Mouse (Mus musculus) midbrain, embryonic 16.5 days (tissue): ENCODE results near the gene Prl2c3. TPM values are rescaled to one million over a fixed set of nuclear protein-coding genes. Genes with fewer than 3 reads are reported as not detected.
"Not testable (repeated sequence)": the region's sequence is repeated elsewhere in the genome, so short reads cannot be mapped to it uniquely, and the experiment has no call there.

ENCODE experiments used
- ATAC-seq: fragments of 200-750 bp; cut with Nextera tagmentation; 2 replicates; pipeline ENCODE4 v1.8.0; 2017; ENCODE audit warnings: moderate TSS enrichment
- H3K27ac ChIP-seq: fragments of 300-500 bp; sonication (generic); 2 replicates; pipeline ENCODE4 v1.5.1; 2014; ENCODE audit warnings: mild to moderate bottlenecking, low read length, mixed read lengths
- H3K27me3 ChIP-seq: fragments of 300-500 bp; sonication (generic); 2 replicates; pipeline ENCODE4 v1.6.1; 2014; ENCODE audit warnings: low read depth, low read length, mixed read lengths; ENCODE audit not compliant: control insufficient read depth, insufficient read depth
- H3K36me3 ChIP-seq: fragments of 300-500 bp; sonication (generic); 2 replicates; pipeline ENCODE4 v1.6.1; 2014; ENCODE audit warnings: mild to moderate bottlenecking, low read length, moderate library complexity, mixed read lengths; ENCODE audit not compliant: control insufficient read depth, insufficient read depth
- H3K4me1 ChIP-seq: fragments of 300-500 bp; sonication (generic); 2 replicates; pipeline ENCODE4 v1.6.1; 2014; ENCODE audit warnings: mild to moderate bottlenecking, low read length, mixed read lengths; ENCODE audit not compliant: control insufficient read depth, insufficient read depth
- H3K4me2 ChIP-seq: fragments of 300-500 bp; sonication (generic); 2 replicates; pipeline ENCODE4 v1.6.1; 2014; ENCODE audit warnings: mild to moderate bottlenecking, low read length, mixed read lengths
- H3K4me3 ChIP-seq: fragments of 300-500 bp; sonication (generic); 2 replicates; pipeline ENCODE4 v1.5.1; 2014; ENCODE audit warnings: low read depth, mild to moderate bottlenecking, low read length, moderate library complexity, mixed read lengths
- H3K9ac ChIP-seq: fragments of 300-500 bp; sonication (generic); 2 replicates; pipeline ENCODE4 v1.6.1; 2014; ENCODE audit warnings: low read depth, low read length, mixed read lengths
- H3K9me3 ChIP-seq: fragments of 300-500 bp; sonication (generic); replicated peaks from 2 replicates; pipeline ENCODE4 v1.6.1; 2014; ENCODE audit warnings: mild to moderate bottlenecking, low read length, mixed read lengths; ENCODE audit not compliant: control insufficient read depth, poor library complexity, severe bottlenecking
- WGBS: fragments of 180-500 bp; shearing (Covaris S2); extraction: QIAGEN DNeasy Blood & Tissue Kit; methylation state at CpG from one replicate; pipeline ENCODE4 v1.1.7; 2014; 5-methylcytosine and 5-hydroxymethylcytosine counted together
- polyA plus RNA-seq: library from polyadenylated mRNA; unstranded; fragments of >200 nt; fragmentation: Nextera tagmentation; extraction: Ambion mirVana; gene quantifications from 2 replicates; pipeline ENCODE4 v1.2.1, GENCODE M21; 2015

Gene Prl2c3
- not detected in 2 replicates for polyA plus RNA-seq

- H3K27me3 ChIP-seq, H3K4me3 ChIP-seq, H3K27ac ChIP-seq, ATAC-seq, H3K4me2 ChIP-seq, H3K9ac ChIP-seq, H3K9me3 ChIP-seq, H3K36me3 ChIP-seq, H3K4me1 ChIP-seq: not testable (repeated sequence)
- 70% methylated on average over 3 of the region's 3 CpGs for WGBS
Observed at GRCm38 (mm10) chr13:12799979-12800378, at the start of gene Prl2c3. TSS of gene Prl2c3 (minus strand) at chr13:12800079.

- H3K4me2 ChIP-seq, H3K9ac ChIP-seq, H3K4me3 ChIP-seq, ATAC-seq, H3K36me3 ChIP-seq, H3K27me3 ChIP-seq, H3K4me1 ChIP-seq, H3K27ac ChIP-seq: not testable (repeated sequence)
- H3K9me3 ChIP-seq = peaks cover 37% of the 10 kb centered on the region
- 81% methylated on average over 4 of the region's 4 CpGs for WGBS
Observed at GRCm38 (mm10) chr13:12848254-12848653, 48.4 kb upstream of the Prl2c3 start.

GRCm38 (mm10) chr13:12844701-12845100 lies 44.8 kb upstream of the Prl2c3 start:
- peaks cover 38% of the 10 kb centered on the region for H3K9me3 ChIP-seq
- H3K27ac ChIP-seq, H3K4me3 ChIP-seq, ATAC-seq, H3K9ac ChIP-seq, H3K4me2 ChIP-seq, H3K27me3 ChIP-seq, H3K4me1 ChIP-seq, H3K36me3 ChIP-seq: not testable (repeated sequence)
- 89% methylated on average over 1 of the region's 1 CpGs for WGBS

GRCm38 (mm10) chr13:12837546-12837945 lies 37.7 kb upstream of the Prl2c3 start:
- H3K4me3 ChIP-seq, H3K9ac ChIP-seq, H3K4me2 ChIP-seq, ATAC-seq, H3K4me1 ChIP-seq, H3K36me3 ChIP-seq, H3K27me3 ChIP-seq, H3K27ac ChIP-seq: not testable (repeated sequence)
- 70% methylated on average over 2 of the region's 2 CpGs for WGBS
- peaks cover 32% of the 10 kb centered on the region for H3K9me3 ChIP-seq

GRCm38 (mm10) chr13:12831769-12832168 lies 31.9 kb upstream of the Prl2c3 start:
- ATAC-seq = no peak

GRCm38 (mm10) chr13:12829031-12829430 lies 29.2 kb upstream of the Prl2c3 start:
- H3K27ac ChIP-seq = no peak overlapping the region
- peaks cover 38% of the 10 kb centered on the region for H3K9me3 ChIP-seq
- no peak for ATAC-seq

More at GRCm38 (mm10) chr13:12831769-12832168, 31.9 kb upstream of the Prl2c3 start:
- Histone ChIP-seq H3K4me1 (no peaks in the 10 kb centered on the region), H3K27me3 (no peaks in the 10 kb centered on the region), H3K36me3 (no peaks in the 10 kb centered on the region), H3K4me3 (no peak overlapping the region), H3K4me2 (no peak overlapping the region), H3K9ac (no peak overlapping the region), H3K27ac (no peak overlapping the region), H3K9me3 (peaks cover 32% of the 10 kb centered on the region)
- 75% methylated on average over 2 of the region's 2 CpGs for WGBS

GRCm38 (mm10) chr13:12824500-12825176 lies 24.8 kb upstream of the Prl2c3 start:
- not testable (repeated sequence) for H3K36me3 ChIP-seq, H3K4me2 ChIP-seq, H3K4me1 ChIP-seq, H3K27me3 ChIP-seq, H3K4me3 ChIP-seq, H3K27ac ChIP-seq, ATAC-seq, H3K9ac ChIP-seq
- 67% methylated on average over 4 of the region's 4 CpGs for WGBS
- H3K9me3 ChIP-seq = peaks cover 26% of the 10 kb centered on the region

More at GRCm38 (mm10) chr13:12829031-12829430, 29.2 kb upstream of the Prl2c3 start:
- Histone ChIP-seq H3K4me2 (no peak overlapping the region), H3K36me3 (no peaks in the 10 kb centered on the region), H3K27me3 (no peaks in the 10 kb centered on the region), H3K4me3 (no peak overlapping the region), H3K4me1 (no peaks in the 10 kb centered on the region), H3K9ac (no peak overlapping the region)
- 87% methylated on average over 5 of the region's 5 CpGs for WGBS

GRCm38 (mm10) chr13:12813734-12814424 lies 14.0 kb upstream of the Prl2c3 start:
- H3K4me1 ChIP-seq, ATAC-seq, H3K9ac ChIP-seq, H3K27ac ChIP-seq, H3K27me3 ChIP-seq, H3K4me2 ChIP-seq, H3K36me3 ChIP-seq, H3K4me3 ChIP-seq: not testable (repeated sequence)
- 85% methylated on average over 5 of the region's 5 CpGs for WGBS
- peaks cover 17% of the 10 kb centered on the region for H3K9me3 ChIP-seq

GRCm38 (mm10) chr13:12809591-12809990 lies 9.7 kb upstream of the Prl2c3 start:
- H3K36me3 ChIP-seq = no peaks in the 10 kb centered on the region
- no peaks in the 10 kb centered on the region for H3K27me3 ChIP-seq
- H3K4me2 ChIP-seq = no peak overlapping the region
- WGBS = 57% methylated on average over 2 of the region's 2 CpGs
- ATAC-seq = no peak
- no peak overlapping the region for H3K9ac ChIP-seq
- peaks cover 18% of the 10 kb centered on the region for H3K9me3 ChIP-seq
- no peaks in the 10 kb centered on the region for H3K4me1 ChIP-seq
- no peak overlapping the region for H3K27ac ChIP-seq
- H3K4me3 ChIP-seq = no peak overlapping the region
